ENCODE assay signal across 7 mouse cellular contexts in the genomic region with DNA sequence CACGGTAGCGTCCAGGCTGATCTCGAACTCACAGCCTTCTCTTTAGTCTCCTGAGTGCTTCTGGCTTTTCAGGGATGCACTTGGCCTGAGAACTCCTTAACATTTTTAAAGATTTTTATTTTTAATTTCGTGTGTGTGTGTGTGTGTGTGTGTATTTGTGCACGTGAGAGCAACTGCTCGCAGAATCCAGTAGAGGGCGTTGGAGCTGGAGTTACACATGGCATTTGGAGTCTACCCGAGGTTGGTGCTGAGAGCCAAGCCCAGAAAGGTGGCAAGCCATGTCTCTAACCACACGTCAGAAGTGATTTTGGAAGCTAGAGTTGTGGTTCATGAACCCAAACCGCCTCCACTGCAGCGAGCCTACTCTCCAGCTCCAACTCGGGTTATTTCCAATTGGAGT. TPM values are rescaled to one million over a fixed set of nuclear protein-coding genes. Genes with fewer than 3 reads are reported as not detected.
DNase-seq lines count a peak whose midpoint lies in the region; ATAC-seq and TF ChIP-seq lines count a peak whose summit lies in the region.

No protein-coding gene starts in this region.

- H3K27ac ChIP-seq in neural tube, embryonic 11.5 days (ENCODE audit: low read depth, low read length), result no peak overlapping the region
- H3K27ac ChIP-seq in brown adipose tissue, adult 24 weeks (replicated peaks; ENCODE audit: low read depth, low read length), result peak overlapping the region; percentile 70; the same call in 1 of the 2 replicates
- H3K27ac ChIP-seq in hindbrain, embryonic 15.5 days (replicated peaks), result peak overlapping the region; percentile 80
- peak overlapping the region; percentile 77 for H3K27ac ChIP-seq in midbrain, postnatal 0 days (ENCODE audit: low read depth, low read length)

- WGBS in neural tube, embryonic 11.5 days, result 49% methylated on average over 12 of the region's 12 CpGs
- whole genome bisulfite sequencing in hindbrain, embryonic 15.5 days, result 48% methylated on average over 12 of the region's 12 CpGs
- 50% methylated on average over 12 of the region's 12 CpGs for WGBS in midbrain, postnatal 0 days

- no peaks in the 10 kb centered on the region for H3K9me3 ChIP-seq in neural tube, embryonic 11.5 days (ENCODE audit: control insufficient read depth, low read length)
- no peaks in the 10 kb centered on the region for H3K9me3 ChIP-seq in hindbrain, embryonic 15.5 days
- H3K9me3 ChIP-seq in midbrain, postnatal 0 days (ENCODE audit: low read length), result no peaks in the 10 kb centered on the region

- TF ChIP-seq CTCF in midbrain, postnatal 0 days (IDR thresholded peaks at IDR 0.05), result peak; percentile 53

- H3K4me3 ChIP-seq in neural tube, embryonic 11.5 days (ENCODE audit: low read depth, low read length), result peak overlapping the region; percentile 81
- H3K4me3 ChIP-seq in brown adipose tissue, adult 24 weeks (ENCODE audit: insufficient read depth, low read depth, low read length), result peak overlapping the region; percentile 87
- peak overlapping the region; percentile 77 for H3K4me3 ChIP-seq in hindbrain, embryonic 15.5 days
- peak overlapping the region; percentile 94 for H3K4me3 ChIP-seq in midbrain, postnatal 0 days (ENCODE audit: low read depth, low read length)

- H3K36me3 ChIP-seq in neural tube, embryonic 11.5 days (ENCODE audit: control insufficient read depth, insufficient read depth, low read length), result peaks cover 10% of the 10 kb centered on the region
- H3K36me3 ChIP-seq in hindbrain, embryonic 15.5 days, result peaks cover 15% of the 10 kb centered on the region
- H3K36me3 ChIP-seq in midbrain, postnatal 0 days (ENCODE audit: insufficient read depth, low read length), result peaks cover 10% of the 10 kb centered on the region

- peaks cover 5% of the 10 kb centered on the region; the same call in 1 of the 2 replicates for H3K4me1 ChIP-seq in neural tube, embryonic 11.5 days (ENCODE audit: control insufficient read depth, insufficient read depth, low read length)
- H3K4me1 ChIP-seq in brown adipose tissue, adult 24 weeks (ENCODE audit: control insufficient read depth, insufficient read depth, insufficient read length, low read length), result peaks cover 9% of the 10 kb centered on the region
- H3K4me1 ChIP-seq in hindbrain, embryonic 15.5 days (replicated peaks), result peaks cover 17% of the 10 kb centered on the region
- peaks cover 6% of the 10 kb centered on the region; the same call in 1 of the 2 replicates for H3K4me1 ChIP-seq in midbrain, postnatal 0 days (ENCODE audit: insufficient read depth, low read length)

- peak overlapping the region; percentile 84 for H3K9ac ChIP-seq in neural tube, embryonic 11.5 days (ENCODE audit: low read length)
- peak overlapping the region; percentile 85 for H3K9ac ChIP-seq in hindbrain, embryonic 15.5 days
- peak overlapping the region; percentile 95 for H3K9ac ChIP-seq in midbrain, postnatal 0 days (replicated peaks; ENCODE audit: low read length, poor library complexity, severe bottlenecking)

- no peak for ATAC-seq in neural tube, embryonic 11.5 days (ENCODE audit: insufficient read depth, low FRiP score, low TSS enrichment)
- ATAC-seq in hindbrain, embryonic 15.5 days (ENCODE audit: low FRiP score, low read depth), result no peak
- no peak for ATAC-seq in midbrain, postnatal 0 days (ENCODE audit: low FRiP score)

- peak overlapping the region; percentile 81 for H3K4me2 ChIP-seq in neural tube, embryonic 11.5 days (ENCODE audit: low read depth)
- peak overlapping the region; percentile 75 for H3K4me2 ChIP-seq in hindbrain, embryonic 15.5 days
- H3K4me2 ChIP-seq in midbrain, postnatal 0 days (ENCODE audit: low read depth, low read length, poor library complexity, severe bottlenecking), result peak overlapping the region; percentile 92

- DNase-seq in neural tube, embryonic 11.5 days (ENCODE audit: low spot score), result no peak
- no peak for DNase-seq in neural tube, embryonic 10.5 days (ENCODE audit: extremely low spot score, low spot score)
- DNase-seq in midbrain, postnatal 0 days (ENCODE audit: low spot score), result peak; percentile 7
- DNase-seq in frontal cortex, postnatal 10 days (ENCODE audit: low spot score in 2 of 2), result no peak
- DNase-seq in layer of hippocampus, adult 11-12 months (ENCODE audit: low spot score), result no peak

- no peaks in the 10 kb centered on the region for H3K27me3 ChIP-seq in neural tube, embryonic 11.5 days (ENCODE audit: control insufficient read depth, insufficient read depth, low read length)
- no peaks in the 10 kb centered on the region for H3K27me3 ChIP-seq in hindbrain, embryonic 15.5 days
- no peaks in the 10 kb centered on the region for H3K27me3 ChIP-seq in midbrain, postnatal 0 days (ENCODE audit: insufficient read depth, low read length)

RNA-seq across cellular contexts. Expression of a gene that starts 0.7 kb away (rescaled TPM):
- polyA plus RNA-seq in neural tube, embryonic 11.5 days (2014; fragmentation: Nextera tagmentation; extraction: Ambion mirVana), result 74.7 and 75.9 TPM in 2 replicates
- polyA plus RNA-seq in brown adipose tissue, adult 24 weeks (2012; ENCODE audit: insufficient read depth, insufficient read length, missing spikeins), result 34.1 and 34.8 TPM in 2 replicates
- 96.5 and 98.2 TPM in 2 replicates for polyA plus RNA-seq in hindbrain, embryonic 15.5 days (2015; fragmentation: Nextera tagmentation; extraction: Ambion mirVana)
- 43.6 and 48.6 TPM in 2 replicates for total RNA-seq in midbrain, postnatal 0 days (2014; rRNA removed)
- 80.4 and 85.4 TPM in 2 replicates for polyA plus RNA-seq in midbrain, postnatal 0 days (2015; fragmentation: Nextera tagmentation; extraction: Ambion mirVana)

RNA-seq across cellular contexts. Expression of a gene that starts 7.5 kb away (rescaled TPM):
- polyA plus RNA-seq in neural tube, embryonic 11.5 days (2014; fragmentation: Nextera tagmentation; extraction: Ambion mirVana), result 0.19 TPM in 1 of 2 replicates, not detected in the other
- polyA plus RNA-seq in brown adipose tissue, adult 24 weeks (2012; ENCODE audit: insufficient read depth, insufficient read length, missing spikeins), result 797 and 1,047 TPM in 2 replicates
- not detected in 2 replicates for polyA plus RNA-seq in hindbrain, embryonic 15.5 days (2015; fragmentation: Nextera tagmentation; extraction: Ambion mirVana)
- total RNA-seq in midbrain, postnatal 0 days (2014; rRNA removed), result not detected in 2 replicates
- polyA plus RNA-seq in midbrain, postnatal 0 days (2015; fragmentation: Nextera tagmentation; extraction: Ambion mirVana), result 0.09 TPM in 1 of 2 replicates, not detected in the other

RNA-seq across cellular contexts. Expression of a gene that starts 15.2 kb away (rescaled TPM):
- polyA plus RNA-seq in neural tube, embryonic 11.5 days (2014; fragmentation: Nextera tagmentation; extraction: Ambion mirVana), result 0.77 and 0.78 TPM in 2 replicates
- polyA plus RNA-seq in brown adipose tissue, adult 24 weeks (2012; ENCODE audit: insufficient read depth, insufficient read length, missing spikeins), result 5.9 and 8.7 TPM in 2 replicates
- 0.09 and 0.21 TPM in 2 replicates for polyA plus RNA-seq in hindbrain, embryonic 15.5 days (2015; fragmentation: Nextera tagmentation; extraction: Ambion mirVana)
- total RNA-seq in midbrain, postnatal 0 days (2014; rRNA removed), result 0.49 TPM in 1 of 2 replicates, not detected in the other
- polyA plus RNA-seq in midbrain, postnatal 0 days (2015; fragmentation: Nextera tagmentation; extraction: Ambion mirVana), result 0.48 and 0.77 TPM in 2 replicates

RNA-seq across cellular contexts. Expression of a gene that starts 24.0 kb away (rescaled TPM):
- polyA plus RNA-seq in neural tube, embryonic 11.5 days (2014; fragmentation: Nextera tagmentation; extraction: Ambion mirVana), result 27.7 and 27.9 TPM in 2 replicates
- polyA plus RNA-seq in brown adipose tissue, adult 24 weeks (2012; ENCODE audit: insufficient read depth, insufficient read length, missing spikeins), result 15.7 and 17.8 TPM in 2 replicates
- polyA plus RNA-seq in hindbrain, embryonic 15.5 days (2015; fragmentation: Nextera tagmentation; extraction: Ambion mirVana), result 18.7 and 23.3 TPM in 2 replicates
- 17.1 and 53.8 TPM in 2 replicates for total RNA-seq in midbrain, postnatal 0 days (2014; rRNA removed)
- 22.0 and 27.2 TPM in 2 replicates for polyA plus RNA-seq in midbrain, postnatal 0 days (2015; fragmentation: Nextera tagmentation; extraction: Ambion mirVana)

RNA-seq across cellular contexts. Expression of a gene that starts 28.1 kb away (rescaled TPM):
- 3.2 and 3.4 TPM in 2 replicates for polyA plus RNA-seq in neural tube, embryonic 11.5 days (2014; fragmentation: Nextera tagmentation; extraction: Ambion mirVana)
- 9.0 and 10.2 TPM in 2 replicates for polyA plus RNA-seq in brown adipose tissue, adult 24 weeks (2012; ENCODE audit: insufficient read depth, insufficient read length, missing spikeins)
- 3.2 and 4.6 TPM in 2 replicates for polyA plus RNA-seq in hindbrain, embryonic 15.5 days (2015; fragmentation: Nextera tagmentation; extraction: Ambion mirVana)
- total RNA-seq in midbrain, postnatal 0 days (2014; rRNA removed), result 4.7 and 11.6 TPM in 2 replicates
- 4.1 and 4.2 TPM in 2 replicates for polyA plus RNA-seq in midbrain, postnatal 0 days (2015; fragmentation: Nextera tagmentation; extraction: Ambion mirVana)

Comparison
In these comparisons a context has a peak if more than half of its experiments do, and no peak if none do; other contexts are left out.
1. RNA of a gene that starts 7.5 kb away (polyA plus RNA-seq): 797 to 1,047 TPM in brown adipose tissue, adult 24 weeks; 0.19 TPM in neural tube, embryonic 11.5 days, 0.09 TPM in midbrain, postnatal 0 days and not detected in hindbrain, embryonic 15.5 days; every median in the first group is over 100 times any median in the second.
2. Peak in every context shown above with its lines, with median percentiles within 50 percentile points of each other: H3K4me2 ChIP-seq, H3K4me3 ChIP-seq and H3K9ac ChIP-seq.